ENCODE assay signal across 15 mouse cellular contexts in the genomic region with DNA sequence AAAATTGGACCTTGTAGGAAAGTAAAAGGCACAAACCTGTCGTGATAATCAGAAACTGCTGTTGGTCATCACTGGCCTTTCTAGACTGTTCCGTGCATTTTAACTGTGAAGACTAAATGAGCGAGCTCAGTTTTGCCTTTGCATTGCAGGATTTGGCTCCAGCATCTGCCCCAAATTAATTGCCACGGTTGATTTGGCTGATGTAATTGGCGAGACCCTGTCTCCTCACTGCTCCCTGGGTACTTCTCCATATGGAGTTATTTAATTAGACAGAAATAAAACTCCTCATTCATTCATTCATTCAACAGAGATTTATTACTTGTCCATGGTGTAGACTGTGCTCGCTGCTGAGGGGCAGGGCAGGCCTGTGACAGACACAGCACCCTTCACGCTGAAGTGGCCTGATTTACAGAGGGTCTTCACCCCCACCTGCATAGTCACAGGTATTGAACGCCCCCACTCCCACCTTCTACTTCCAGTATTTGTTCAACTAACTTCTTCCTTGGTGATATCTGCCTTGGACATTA.
DNase-seq lines count a peak whose midpoint lies in the region; ATAC-seq and TF ChIP-seq lines count a peak whose summit lies in the region.
"Had no signal": no experiment of that assay in that cellular context is flagged by ENCODE, and none has a peak within 500 bp of the region (broad histone marks: within the 10 kb centered on the region; RNA-seq: fewer than 3 reads in every experiment).

No protein-coding gene starts in this region.

- no peak for TF ChIP-seq CTCF in forebrain, postnatal 0 days (IDR thresholded peaks at IDR 0.05; ENCODE audit: low read depth)

- H3K4me1 ChIP-seq in forebrain, embryonic 12.5 days, result peaks cover 13% of the 10 kb centered on the region; the same call in 1 of the 2 replicates
- H3K4me1 ChIP-seq in forebrain, postnatal 0 days (ENCODE audit: insufficient read depth), result 0 out of 2 replicates have a peak, but pooled peaks cover 2% of the 10 kb centered on the region
- peaks cover 23% of the 10 kb centered on the region for H3K4me1 ChIP-seq in forebrain, embryonic 14.5 days (ENCODE audit: control insufficient read depth, insufficient read depth, low read length)
- H3K4me1 ChIP-seq in neural tube, embryonic 12.5 days, result peaks cover 24% of the 10 kb centered on the region

- no peaks in the 10 kb centered on the region for H3K36me3 ChIP-seq in forebrain, embryonic 12.5 days (replicated peaks)
- H3K36me3 ChIP-seq in forebrain, postnatal 0 days (ENCODE audit: insufficient read depth), result no peaks in the 10 kb centered on the region
- H3K36me3 ChIP-seq in forebrain, embryonic 14.5 days (ENCODE audit: control insufficient read depth, insufficient read depth, low read length), result no peaks in the 10 kb centered on the region
- no peaks in the 10 kb centered on the region for H3K36me3 ChIP-seq in neural tube, embryonic 12.5 days

- H3K9me3 ChIP-seq in forebrain, embryonic 12.5 days, result no peaks in the 10 kb centered on the region
- H3K9me3 ChIP-seq in forebrain, postnatal 0 days (ENCODE audit: low read length), result no peaks in the 10 kb centered on the region
- H3K9me3 ChIP-seq in forebrain, embryonic 14.5 days (replicated peaks; ENCODE audit: control insufficient read depth, low read length), result no peaks in the 10 kb centered on the region
- H3K9me3 ChIP-seq in neural tube, embryonic 12.5 days, result no peaks in the 10 kb centered on the region

- H3K27me3 ChIP-seq in forebrain, embryonic 12.5 days, result peaks cover 4% of the 10 kb centered on the region; the same call in 1 of the 2 replicates
- no peaks in the 10 kb centered on the region; the same call in 1 of the 2 replicates for H3K27me3 ChIP-seq in forebrain, postnatal 0 days (ENCODE audit: insufficient read depth, low read length)
- H3K27me3 ChIP-seq in forebrain, embryonic 14.5 days (replicated peaks; ENCODE audit: control insufficient read depth, insufficient read depth, low read length), result no peaks in the 10 kb centered on the region
- H3K27me3 ChIP-seq in neural tube, embryonic 12.5 days (replicated peaks), result no peaks in the 10 kb centered on the region
- H3K27me3 ChIP-seq: Patski had no signal

- no peak overlapping the region for H3K4me2 ChIP-seq in forebrain, embryonic 12.5 days
- H3K4me2 ChIP-seq in forebrain, postnatal 0 days (ENCODE audit: low read depth), result no peak overlapping the region
- H3K4me2 ChIP-seq in forebrain, embryonic 14.5 days (ENCODE audit: low read length), result no peak overlapping the region
- H3K4me2 ChIP-seq in neural tube, embryonic 12.5 days (replicated peaks), result no peak overlapping the region
- H3K4me2 ChIP-seq: liver, embryonic 11.5 days; lung, embryonic 14.5 days had no signal

- no peak overlapping the region for H3K27ac ChIP-seq in forebrain, embryonic 12.5 days
- no peak overlapping the region for H3K27ac ChIP-seq in forebrain, postnatal 0 days (ENCODE audit: low read depth, low read length)
- H3K27ac ChIP-seq in forebrain, embryonic 14.5 days (ENCODE audit: low read depth, low read length), result no peak overlapping the region
- H3K27ac ChIP-seq in neural tube, embryonic 12.5 days, result no peak overlapping the region

- DNase-seq in forebrain, postnatal 0 days, result no peak
- DNase-seq in Muller cell, postnatal 12 days (ENCODE audit: inconsistent ontology term), result peak; percentile 25
- DNase-seq in forebrain, embryonic 14.5 days (ENCODE audit: low spot score), result peak; percentile 85
- DNase-seq in lung, postnatal 14 days, result no peak
- DNase-seq in adrenal gland, postnatal 36 days, result no peak
- DNase-seq: cerebellum, adult 11 months; heart, adult 11 months; kidney, adult 2 months; kidney, postnatal 25 days; lung, embryonic 14.5 days had no signal

- ATAC-seq in forebrain, embryonic 12.5 days (ENCODE audit: low FRiP score), result peak; percentile 75; the same call in 1 of the 2 replicates
- no peak for ATAC-seq in forebrain, postnatal 0 days
- ATAC-seq in forebrain, embryonic 14.5 days, result peak; percentile 78
- ATAC-seq in neural tube, embryonic 12.5 days (ENCODE audit: low FRiP score, low read depth), result peak; percentile 79
- ATAC-seq: Patski had no signal

- 56% methylated on average over 8 of the region's 8 CpGs for WGBS in forebrain, embryonic 12.5 days
- WGBS in forebrain, postnatal 0 days, result 35% methylated on average over 8 of the region's 8 CpGs
- 27% methylated on average over 8 of the region's 8 CpGs for WGBS in forebrain, embryonic 14.5 days
- WGBS in neural tube, embryonic 12.5 days, result 42% methylated on average over 8 of the region's 8 CpGs

- H3K9ac ChIP-seq in forebrain, embryonic 12.5 days, result no peak overlapping the region
- H3K9ac ChIP-seq in forebrain, postnatal 0 days, result no peak overlapping the region
- no peak overlapping the region for H3K9ac ChIP-seq in forebrain, embryonic 14.5 days (ENCODE audit: low read length)
- no peak overlapping the region for H3K9ac ChIP-seq in neural tube, embryonic 12.5 days
- H3K9ac ChIP-seq: lung, embryonic 14.5 days had no signal

- no peak overlapping the region for H3K4me3 ChIP-seq in forebrain, embryonic 12.5 days (replicated peaks)
- no peak overlapping the region for H3K4me3 ChIP-seq in forebrain, postnatal 0 days (ENCODE audit: low read depth, low read length)
- H3K4me3 ChIP-seq in forebrain, embryonic 14.5 days (ENCODE audit: low read depth, low read length), result no peak overlapping the region
- H3K4me3 ChIP-seq in neural tube, embryonic 12.5 days, result no peak overlapping the region
- H3K4me3 ChIP-seq: myocyte had no signal

Comparison
In these comparisons a context has a peak if more than half of its experiments do, and no peak if none do; other contexts are left out.
1. DNase-seq: peak in Muller cell, postnatal 12 days (single experiment) and forebrain, embryonic 14.5 days (single experiment); none in forebrain, postnatal 0 days (single experiment), lung, postnatal 14 days (single experiment) and adrenal gland, postnatal 36 days (0 of 2).